Comparison of ENCODE assay signal across 8 mouse cellular contexts in genomic region chrX:74269736-74270061, GRCm38 (mm10). TPM values are rescaled to one million over a fixed set of nuclear protein-coding genes. Genes with fewer than 3 reads are reported as not detected.
DNase-seq lines count a peak whose midpoint lies in the region; ATAC-seq and TF ChIP-seq lines count a peak whose summit lies in the region.

No protein-coding gene starts in this region.

- DNase-seq in kidney, adult 18-20 months, result no peak
- no peak for DNase-seq in hindbrain, postnatal 0 days (ENCODE audit: low spot score)
- DNase-seq in urinary bladder, postnatal 25 days (ENCODE audit: low spot score), result no peak
- no peak for DNase-seq in gastrocnemius, postnatal 14 days
- no peak for DNase-seq in kidney, adult 9 months

- TF ChIP-seq CTCF in cortical plate, adult 2 months (IDR thresholded peaks at IDR 0.05; ENCODE audit: extremely low read depth, insufficient read depth, low read length), result no peak
- no peak for TF ChIP-seq CTCF in hindbrain, postnatal 0 days (IDR thresholded peaks at IDR 0.05; ENCODE audit: low read depth)

- intact Hi-C loops in gastrocnemius, postnatal 14 days (cut with DNase I; ENCODE audit: low total_unique reads), result no loop called here

- no peaks in the 10 kb centered on the region for H3K27me3 ChIP-seq in kidney, embryonic 15.5 days
- H3K27me3 ChIP-seq in hindbrain, postnatal 0 days (ENCODE audit: insufficient read depth, low read length), result no peaks in the 10 kb centered on the region
- H3K27me3 ChIP-seq in midbrain, embryonic 16.5 days (ENCODE audit: control insufficient read depth, insufficient read depth, low read depth, low read length), result no peaks in the 10 kb centered on the region

- H3K4me2 ChIP-seq in kidney, embryonic 15.5 days, result peak overlapping the region; percentile 56
- peak overlapping the region; percentile 56 for H3K4me2 ChIP-seq in hindbrain, postnatal 0 days (ENCODE audit: low read depth, low read length)
- peak overlapping the region; percentile 54 for H3K4me2 ChIP-seq in midbrain, embryonic 16.5 days (ENCODE audit: low read length)

- TF ChIP-seq POLR2A in cortical plate, adult 2 months (IDR thresholded peaks at IDR 0.05; ENCODE audit: extremely low read depth, insufficient read depth, low read length), result no peak

- 0 out of 2 replicates have a peak, but pooled peaks cover 14% of the 10 kb centered on the region for H3K36me3 ChIP-seq in kidney, embryonic 15.5 days
- H3K36me3 ChIP-seq in hindbrain, postnatal 0 days (ENCODE audit: insufficient read depth, low read length), result no peaks in the 10 kb centered on the region
- 0 out of 2 replicates have a peak, but pooled peaks cover 3% of the 10 kb centered on the region for H3K36me3 ChIP-seq in midbrain, embryonic 16.5 days (ENCODE audit: control insufficient read depth, insufficient read depth, low read length)

- H3K4me1 ChIP-seq in kidney, embryonic 15.5 days, result 0 out of 2 replicates have a peak, but pooled peaks cover 4% of the 10 kb centered on the region
- 0 out of 2 replicates have a peak, but pooled peaks cover 2% of the 10 kb centered on the region for H3K4me1 ChIP-seq in cortical plate, adult 2 months (ENCODE audit: control insufficient read depth, insufficient read depth, low read length)
- no peaks in the 10 kb centered on the region for H3K4me1 ChIP-seq in hindbrain, postnatal 0 days (ENCODE audit: insufficient read depth, low read length)
- H3K4me1 ChIP-seq in midbrain, embryonic 16.5 days (ENCODE audit: control insufficient read depth, insufficient read depth, low read length), result peaks cover 7% of the 10 kb centered on the region

- H3K9me3 ChIP-seq in kidney, embryonic 15.5 days (replicated peaks), result no peaks in the 10 kb centered on the region
- H3K9me3 ChIP-seq in hindbrain, postnatal 0 days (ENCODE audit: low read length), result no peaks in the 10 kb centered on the region
- no peaks in the 10 kb centered on the region for H3K9me3 ChIP-seq in midbrain, embryonic 16.5 days (replicated peaks; ENCODE audit: control insufficient read depth, low read length, poor library complexity, severe bottlenecking)

- peak overlapping the region; percentile 45; the same call in 1 of the 2 replicates for H3K9ac ChIP-seq in kidney, embryonic 15.5 days
- peak overlapping the region; percentile 50; the same call in 1 of the 2 replicates for H3K9ac ChIP-seq in hindbrain, postnatal 0 days (replicated peaks; ENCODE audit: low read length)
- peak overlapping the region; percentile 47; the same call in 1 of the 2 replicates for H3K9ac ChIP-seq in midbrain, embryonic 16.5 days (ENCODE audit: low read depth, low read length)

- H3K27ac ChIP-seq in kidney, embryonic 15.5 days, result peak overlapping the region; percentile 96
- peak overlapping the region; percentile 68 for H3K27ac ChIP-seq in cortical plate, adult 2 months (ENCODE audit: insufficient read depth, low read length)
- peak overlapping the region; percentile 91 for H3K27ac ChIP-seq in hindbrain, postnatal 0 days
- H3K27ac ChIP-seq in midbrain, embryonic 16.5 days (ENCODE audit: low read length), result peak overlapping the region; percentile 96

- peak; percentile 44 for ATAC-seq in kidney, embryonic 15.5 days (replicated peaks; ENCODE audit: low FRiP score)
- peak; percentile 56 for ATAC-seq in hindbrain, postnatal 0 days
- peak; percentile 54 for ATAC-seq in midbrain, embryonic 16.5 days

- WGBS in kidney, embryonic 15.5 days, result 27% methylated on average over 3 of the region's 3 CpGs
- WGBS in hindbrain, postnatal 0 days, result 24% methylated on average over 3 of the region's 3 CpGs
- WGBS in midbrain, embryonic 16.5 days, result 33% methylated on average over 3 of the region's 3 CpGs

- H3K4me3 ChIP-seq in kidney, embryonic 15.5 days (replicated peaks), result peak overlapping the region; percentile 61
- H3K4me3 ChIP-seq in cortical plate, adult 2 months (ENCODE audit: insufficient read depth, low read length), result peak overlapping the region; percentile 49
- peak overlapping the region; percentile 53 for H3K4me3 ChIP-seq in hindbrain, postnatal 0 days (ENCODE audit: low read length)
- H3K4me3 ChIP-seq in midbrain, embryonic 16.5 days (ENCODE audit: low read depth, low read length), result peak overlapping the region; percentile 50

RNA-seq across cellular contexts. Expression of gene Rpl10, which starts 0.9 kb away (rescaled TPM):
- polyA plus RNA-seq in kidney, embryonic 15.5 days (2015; fragmentation: Nextera tagmentation; extraction: Ambion mirVana), result 796 and 801 TPM in 2 replicates
- polyA plus RNA-seq in cortical plate, adult 2 months (2012; rRNA removed), result 770 and 800 TPM in 2 replicates
- 1,531 and 1,618 TPM in 2 replicates for total RNA-seq in hindbrain, postnatal 0 days (2014; rRNA removed)
- polyA plus RNA-seq in hindbrain, postnatal 0 days (2015; fragmentation: Nextera tagmentation; extraction: Ambion mirVana), result 375 and 384 TPM in 2 replicates
- polyA plus RNA-seq in midbrain, embryonic 16.5 days (2015; fragmentation: Nextera tagmentation; extraction: Ambion mirVana), result 454 and 460 TPM in 2 replicates
- 100 to 1,000 TPM; 121 to 122 TPM for total RNA-seq in gastrocnemius, postnatal 14 days (2021)

RNA-seq across cellular contexts. Expression of gene Taz, which starts 12.0 kb away (rescaled TPM):
- polyA plus RNA-seq in kidney, embryonic 15.5 days (2015; fragmentation: Nextera tagmentation; extraction: Ambion mirVana), result 88.2 and 91.1 TPM in 2 replicates
- 83.0 and 101 TPM in 2 replicates for polyA plus RNA-seq in cortical plate, adult 2 months (2012; rRNA removed)
- total RNA-seq in hindbrain, postnatal 0 days (2014; rRNA removed), result 51.5 and 81.2 TPM in 2 replicates
- polyA plus RNA-seq in hindbrain, postnatal 0 days (2015; fragmentation: Nextera tagmentation; extraction: Ambion mirVana), result 66.0 and 79.0 TPM in 2 replicates
- polyA plus RNA-seq in midbrain, embryonic 16.5 days (2015; fragmentation: Nextera tagmentation; extraction: Ambion mirVana), result 79.8 and 81.3 TPM in 2 replicates
- 10 to 100 TPM; 31.6 to 34.1 TPM for total RNA-seq in gastrocnemius, postnatal 14 days (2021)

RNA-seq across cellular contexts. Expression of gene Dnase1l1, which starts 12.4 kb away (rescaled TPM):
- 12.8 and 13.0 TPM in 2 replicates for polyA plus RNA-seq in kidney, embryonic 15.5 days (2015; fragmentation: Nextera tagmentation; extraction: Ambion mirVana)
- 5.3 TPM in 2 replicates for polyA plus RNA-seq in cortical plate, adult 2 months (2012; rRNA removed)
- 3.5 and 3.6 TPM in 2 replicates for total RNA-seq in hindbrain, postnatal 0 days (2014; rRNA removed)
- 4.1 and 4.3 TPM in 2 replicates for polyA plus RNA-seq in hindbrain, postnatal 0 days (2015; fragmentation: Nextera tagmentation; extraction: Ambion mirVana)
- 2.8 and 4.3 TPM in 2 replicates for polyA plus RNA-seq in midbrain, embryonic 16.5 days (2015; fragmentation: Nextera tagmentation; extraction: Ambion mirVana)
- 10 to 100 TPM; 79.6 to 82.4 TPM for total RNA-seq in gastrocnemius, postnatal 14 days (2021)

RNA-seq across cellular contexts. Expression of gene Emd, which starts 15.2 kb away (rescaled TPM):
- 27.9 and 30.9 TPM in 2 replicates for polyA plus RNA-seq in kidney, embryonic 15.5 days (2015; fragmentation: Nextera tagmentation; extraction: Ambion mirVana)
- 41.9 and 43.6 TPM in 2 replicates for polyA plus RNA-seq in cortical plate, adult 2 months (2012; rRNA removed)
- 55.4 and 66.3 TPM in 2 replicates for total RNA-seq in hindbrain, postnatal 0 days (2014; rRNA removed)
- polyA plus RNA-seq in hindbrain, postnatal 0 days (2015; fragmentation: Nextera tagmentation; extraction: Ambion mirVana), result 15.6 and 18.2 TPM in 2 replicates
- 12.8 and 13.5 TPM in 2 replicates for polyA plus RNA-seq in midbrain, embryonic 16.5 days (2015; fragmentation: Nextera tagmentation; extraction: Ambion mirVana)
- 10 to 100 TPM; 17.5 to 18.4 TPM for total RNA-seq in gastrocnemius, postnatal 14 days (2021)

RNA-seq across cellular contexts. Expression of gene Flna, which starts 20.1 kb away (rescaled TPM):
- 243 and 308 TPM in 2 replicates for polyA plus RNA-seq in kidney, embryonic 15.5 days (2015; fragmentation: Nextera tagmentation; extraction: Ambion mirVana)
- 157 and 175 TPM in 2 replicates for polyA plus RNA-seq in cortical plate, adult 2 months (2012; rRNA removed)
- total RNA-seq in hindbrain, postnatal 0 days (2014; rRNA removed), result 276 and 324 TPM in 2 replicates
- polyA plus RNA-seq in hindbrain, postnatal 0 days (2015; fragmentation: Nextera tagmentation; extraction: Ambion mirVana), result 57.2 and 58.6 TPM in 2 replicates
- polyA plus RNA-seq in midbrain, embryonic 16.5 days (2015; fragmentation: Nextera tagmentation; extraction: Ambion mirVana), result 84.6 and 88.4 TPM in 2 replicates
- total RNA-seq in gastrocnemius, postnatal 14 days (2021), result 10 to 100 TPM; 78.1 to 92.7 TPM
